Mouse (Mus musculus) heart, postnatal 0 days (tissue): ENCODE results near the gene Hist1h4i. TPM values are rescaled to one million over a fixed set of nuclear protein-coding genes. Genes with fewer than 3 reads are reported as not detected.
A peak's percentile ranks its signal among the peaks of the same experiment; 100 is the strongest.
"Not testable (repeated sequence)": the region's sequence is repeated elsewhere in the genome, so short reads cannot be mapped to it uniquely, and the experiment has no call there.

Experiments
- ATAC-seq: fragments of 200-750 bp; cut with Nextera tagmentation; 2 replicates; pipeline ENCODE4 v1.8.0; 2017; ENCODE audit warnings: low read depth, moderate number of reproducible peaks, moderate library complexity; ENCODE audit not compliant: insufficient read depth
- DNase-seq: peaks from one replicate; pipeline ENCODE4 v3.0.0-alpha.2; 2016; ENCODE audit warnings: low spot score
- H3K27ac ChIP-seq: fragments of 300-500 bp; sonication (generic); 2 replicates; pipeline ENCODE4 v1.5.1; 2014; ENCODE audit warnings: low read depth, mild to moderate bottlenecking
- H3K27me3 ChIP-seq: fragments of 300-500 bp; sonication (generic); 2 replicates; pipeline ENCODE4 v1.6.1; 2014; ENCODE audit warnings: low read length, mixed read lengths; ENCODE audit not compliant: control insufficient read depth, insufficient read depth
- H3K36me3 ChIP-seq: fragments of 300-500 bp; sonication (generic); replicated peaks from 2 replicates; pipeline ENCODE4 v1.6.1; 2014; ENCODE audit warnings: low read length, mixed read lengths; ENCODE audit not compliant: control insufficient read depth, insufficient read depth
- H3K4me1 ChIP-seq: fragments of 300-500 bp; sonication (generic); 2 replicates; pipeline ENCODE4 v1.6.1; 2014; ENCODE audit warnings: antibody characterized with exemption; ENCODE audit not compliant: control insufficient read depth, insufficient read depth
- H3K4me2 ChIP-seq: fragments of 300-500 bp; sonication (generic); 2 replicates; pipeline ENCODE4 v1.6.1; 2014; ENCODE audit warnings: low read depth, mild to moderate bottlenecking, low read length, moderate library complexity
- H3K4me3 ChIP-seq: fragments of 300-500 bp; sonication (generic); 2 replicates; pipeline ENCODE4 v1.5.1; 2014; ENCODE audit warnings: low read depth, low read length
- H3K9ac ChIP-seq: fragments of 300-500 bp; sonication (generic); replicated peaks from 2 replicates; pipeline ENCODE4 v1.6.1; 2014; ENCODE audit warnings: low read depth, low read length, mixed read lengths
- H3K9me3 ChIP-seq: fragments of 300-500 bp; sonication (generic); replicated peaks from 2 replicates; pipeline ENCODE4 v1.6.1; 2016; ENCODE audit warnings: low read length; ENCODE audit not compliant: control insufficient read depth
- CTCF ChIP-seq: IDR thresholded peaks from 2 replicates; pipeline ENCODE4 v1.5.1; 2016; ENCODE audit warnings: antibody characterized with exemption, control low read depth, low read depth
- EP300 ChIP-seq: IDR thresholded peaks from 2 replicates; pipeline ENCODE4 v1.6.1; 2016; ENCODE audit warnings: antibody characterized with exemption, low read depth
- WGBS: fragments of 180-500 bp; shearing (Covaris S2); extraction: QIAGEN DNeasy Blood & Tissue Kit; methylation state at CpG from one replicate; pipeline ENCODE4 v1.1.7; 2014; 5-methylcytosine and 5-hydroxymethylcytosine counted together
- polyA plus RNA-seq: library from polyadenylated mRNA; unstranded; fragments of >200 nt; fragmentation: Nextera tagmentation; extraction: Ambion mirVana; gene quantifications from 2 replicates; pipeline ENCODE4 v1.2.1, GENCODE M21; 2015
- total RNA-seq: library from RNA; depleted of rRNA; stranded (reverse); fragments of >200 nt; gene quantifications from 2 replicates; pipeline ENCODE4 v1.2.3, GENCODE M21; 2014; ENCODE audit warnings: low replicate concordance; rRNA removed

Hist1h4i gene
- total RNA-seq (29.3 and 34.1 TPM in 2 replicates), polyA plus RNA-seq (4.0 and 4.2 TPM in 2 replicates)

DNA sequence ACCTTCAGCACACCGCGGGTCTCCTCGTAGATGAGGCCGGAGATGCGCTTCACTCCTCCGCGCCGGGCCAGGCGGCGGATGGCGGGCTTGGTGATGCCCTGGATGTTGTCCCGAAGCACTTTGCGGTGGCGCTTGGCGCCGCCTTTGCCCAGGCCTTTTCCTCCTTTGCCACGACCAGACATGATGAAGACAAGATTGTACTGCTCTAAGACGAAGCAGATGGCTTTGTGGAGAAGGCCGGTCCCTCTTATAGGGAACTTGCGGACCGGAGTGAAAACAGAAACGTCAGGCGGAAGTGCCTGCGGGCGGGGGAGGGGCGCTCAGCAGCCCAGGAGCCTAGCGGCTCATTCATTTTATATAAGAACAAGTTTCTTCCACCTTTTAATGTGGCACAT, at the start of gene Hist1h4i:
Gene Hist1h4i (minus strand): TSS at position 221 of the 395 bp plus-strand sequence.
- under 1% methylated on average over 23 of the region's 27 CpGs for WGBS
- Histone ChIP-seq H3K27ac (peak within 1 kb of the TSS; percentile 79), H3K4me1 (peaks cover 24% of the 10 kb centered on the region), H3K9ac (peak within 1 kb of the TSS; percentile 57), H3K4me3 (peak within 1 kb of the TSS; percentile 40), H3K4me2 (peak within 1 kb of the TSS; percentile 57)
- H3K27me3 ChIP-seq, H3K9me3 ChIP-seq, H3K36me3 ChIP-seq: not testable (repeated sequence)
- DNase-seq (peak; percentile 87), ATAC-seq (peak; percentile 60)
- TF ChIP-seq EP300: peak; percentile 78

DNA sequence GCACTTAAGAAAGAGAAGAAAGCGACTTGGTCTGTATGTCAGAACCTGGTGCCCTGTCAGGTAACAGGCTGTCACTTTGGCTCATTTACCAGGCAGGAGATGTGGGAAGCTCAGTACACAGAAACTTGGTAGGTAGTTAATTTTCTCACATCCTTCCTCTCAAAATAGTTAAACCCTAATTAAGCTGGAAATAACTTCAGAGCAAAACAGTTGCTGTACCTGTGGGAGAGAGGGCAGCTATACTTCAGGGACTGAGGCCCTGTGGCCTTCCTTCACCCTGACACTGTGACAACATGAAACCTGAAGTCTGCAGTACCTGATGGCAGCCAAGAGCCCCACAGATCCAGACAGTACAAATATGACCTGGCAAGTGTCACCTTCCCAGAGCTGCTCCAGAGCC, 43.0 kb upstream of the Hist1h4i start, which contains the start of gene Vmn1r188:
Gene Vmn1r188 (plus strand): TSS at position 301 of the 400 bp plus-strand sequence.
- DNase-seq, H3K27me3 ChIP-seq, H3K36me3 ChIP-seq, ATAC-seq, H3K9ac ChIP-seq, H3K4me3 ChIP-seq, H3K9me3 ChIP-seq, H3K27ac ChIP-seq, H3K4me2 ChIP-seq, H3K4me1 ChIP-seq: not testable (repeated sequence)
- 68% methylated on average over 1 of the region's 1 CpGs for WGBS

DNA sequence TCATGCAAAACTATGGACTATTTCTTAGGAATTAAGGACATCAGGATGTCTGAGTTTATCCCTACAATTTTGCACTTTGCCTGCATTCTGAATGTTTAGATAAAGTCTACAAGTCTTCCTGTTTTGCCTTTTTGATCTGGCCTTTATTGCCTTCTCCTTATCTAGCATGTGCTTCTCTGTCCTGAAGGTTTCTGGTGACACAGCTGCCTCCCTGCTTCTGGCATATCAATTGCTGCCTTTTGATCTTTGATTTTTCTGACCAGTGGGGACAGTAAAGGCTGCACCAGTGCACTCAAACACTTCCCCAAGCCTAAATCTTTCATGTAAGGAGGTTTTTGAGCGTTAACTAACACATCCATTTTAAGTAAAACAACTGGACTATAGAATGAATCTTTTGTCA, 22.3 kb upstream of the Hist1h4i start:
- H3K36me3 ChIP-seq: no peaks in the 10 kb centered on the region
- 47% methylated on average over 1 of the region's 1 CpGs for WGBS
- H3K4me2 ChIP-seq: no peak overlapping the region
- TF ChIP-seq EP300 (no peak), CTCF (no peak)
- H3K27ac ChIP-seq: no peak overlapping the region
- no peak for ATAC-seq
- no peak for DNase-seq
- H3K27me3 ChIP-seq: no peaks in the 10 kb centered on the region
- H3K9me3 ChIP-seq: peaks cover 3% of the 10 kb centered on the region; the same call in 1 of the 2 replicates
- no peak overlapping the region for H3K4me3 ChIP-seq
- no peaks in the 10 kb centered on the region for H3K4me1 ChIP-seq
- no peak overlapping the region for H3K9ac ChIP-seq

DNA sequence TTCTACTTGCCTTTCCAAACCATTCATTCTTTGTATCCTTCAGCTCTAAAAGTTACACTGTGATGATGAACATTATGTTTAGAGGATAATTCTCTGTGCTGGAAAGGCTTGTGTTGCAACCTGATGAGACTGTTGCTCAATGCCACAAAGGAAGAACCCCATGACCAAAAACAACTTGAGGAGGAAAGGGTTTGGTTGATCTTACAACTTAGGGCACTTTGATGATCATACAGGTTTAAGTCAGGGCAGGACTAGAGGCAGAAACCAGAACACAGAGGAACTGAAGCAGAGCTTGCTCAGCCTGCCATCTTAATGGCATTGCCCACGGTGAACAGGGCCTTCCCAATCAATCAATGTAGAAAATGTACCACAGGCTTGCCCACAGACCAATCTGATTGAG, 20.3 kb upstream of the Hist1h4i start:
- Histone ChIP-seq H3K4me2 (no peak overlapping the region), H3K27ac (no peak overlapping the region), H3K4me3 (no peak overlapping the region), H3K27me3 (no peaks in the 10 kb centered on the region), H3K9me3 (peaks cover 2% of the 10 kb centered on the region; the same call in 1 of the 2 replicates), H3K36me3 (no peaks in the 10 kb centered on the region), H3K4me1 (no peaks in the 10 kb centered on the region), H3K9ac (no peak overlapping the region)
- DNase-seq: no peak
- no peak for ATAC-seq
- 69% methylated on average over 1 of the region's 1 CpGs for WGBS
- TF ChIP-seq EP300 (no peak), CTCF (no peak)

DNA sequence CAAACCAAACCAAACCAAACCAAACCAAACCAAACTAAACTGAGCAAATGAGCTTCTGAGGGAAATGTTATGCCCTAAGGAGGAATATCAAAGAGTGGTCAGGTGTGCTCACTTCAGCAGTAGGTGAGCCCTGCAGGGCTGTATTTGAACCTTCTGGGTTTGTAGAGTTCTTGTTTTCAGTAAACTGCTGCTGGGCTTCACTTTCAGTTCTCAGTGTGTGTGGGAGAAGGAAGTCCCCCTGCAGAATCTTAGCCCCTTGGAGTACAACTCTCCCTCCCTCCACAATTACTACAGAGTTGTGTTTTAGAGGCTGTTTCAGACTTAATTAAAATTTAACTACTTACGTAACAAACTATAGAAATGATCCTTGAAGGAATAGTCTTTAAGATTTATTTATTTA, 12.6 kb upstream of the Hist1h4i start:
- TF ChIP-seq CTCF (no peak), EP300 (no peak)
- ATAC-seq: no peak
- no peak overlapping the region for H3K4me3 ChIP-seq
- H3K27ac ChIP-seq: no peak overlapping the region
- no peaks in the 10 kb centered on the region; the same call in 1 of the 2 replicates for H3K4me1 ChIP-seq
- no peak overlapping the region for H3K9ac ChIP-seq
- no peaks in the 10 kb centered on the region for H3K9me3 ChIP-seq
- no peak for DNase-seq
- no peaks in the 10 kb centered on the region for H3K36me3 ChIP-seq
- no peaks in the 10 kb centered on the region for H3K27me3 ChIP-seq
- 87% methylated on average over 1 of the region's 1 CpGs for WGBS
- no peak overlapping the region for H3K4me2 ChIP-seq

DNA sequence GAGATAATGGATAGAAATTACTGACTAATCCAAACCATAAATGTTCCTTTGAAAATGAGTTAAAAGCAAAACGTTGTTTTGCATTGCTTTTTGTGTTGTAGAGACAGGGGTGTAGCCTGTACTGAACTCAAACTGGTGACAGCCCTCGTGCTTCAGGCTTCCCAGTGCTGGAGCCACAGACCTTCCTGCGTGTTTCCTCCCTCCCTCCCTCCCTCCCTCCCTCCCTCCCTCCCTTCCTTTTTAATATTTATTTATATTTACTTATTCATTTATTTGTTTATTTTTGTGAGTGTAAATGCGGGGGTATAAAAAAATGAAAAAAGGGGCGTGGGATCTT, 10.3 kb upstream of the Hist1h4i start:
- Histone ChIP-seq H3K4me2 (peak overlapping the region; percentile 76), H3K4me1 (no peaks in the 10 kb centered on the region; the same call in 1 of the 2 replicates), H3K4me3 (peak overlapping the region; percentile 55), H3K9ac (peak overlapping the region; percentile 40; the same call in 1 of the 2 replicates), H3K27me3 (no peaks in the 10 kb centered on the region), H3K9me3 (no peaks in the 10 kb centered on the region), H3K36me3 (no peaks in the 10 kb centered on the region), H3K27ac (0 out of 2 replicates have a peak overlapping the region, but pooled peaks have one; percentile 54)
- ATAC-seq: no peak
- TF ChIP-seq CTCF (no peak), EP300 (no peak)
- WGBS: 8% methylated on average over 5 of the region's 5 CpGs
- DNase-seq: no peak
